Mouse (Mus musculus): ENCODE results near the gene Slc1a6.

DNA sequence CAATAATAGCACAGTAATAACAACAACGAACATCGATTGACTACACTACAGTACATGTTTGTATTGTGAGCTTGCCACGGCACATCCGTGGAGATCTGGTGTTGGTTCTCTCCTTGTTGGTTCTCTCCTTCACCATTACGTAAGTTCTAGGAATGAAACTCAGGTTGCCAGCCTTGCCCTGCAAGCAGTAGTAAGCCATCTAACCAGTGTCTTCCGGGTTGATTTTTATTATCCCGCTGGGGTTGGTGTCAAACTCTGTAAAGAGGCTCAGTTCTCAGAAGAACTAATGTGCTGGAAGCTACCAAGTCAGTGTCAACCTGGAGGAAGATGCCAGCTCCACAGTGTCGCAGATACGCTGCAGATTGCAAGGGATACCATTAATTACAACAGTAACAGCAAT, 769 bp upstream of the Slc1a6 start:
- TF ChIP-seq POLR2A (IDR thresholded peaks at IDR 0.05; ENCODE audit: low read depth, low read length) (no peak), CTCF (conservative IDR thresholded peaks at IDR 0.05; ENCODE audit: insufficient read depth, insufficient read length, low read depth, low read length) (no peak)
